Mouse (Mus musculus): Measurements from ENCODE around the gene Pmepa1. TPM values are rescaled to one million over a fixed set of nuclear protein-coding genes. Genes with fewer than 3 reads are reported as not detected.

Gene Pmepa1
- polyA plus RNA-seq, 1 experiment = 13.1 TPM

DNA sequence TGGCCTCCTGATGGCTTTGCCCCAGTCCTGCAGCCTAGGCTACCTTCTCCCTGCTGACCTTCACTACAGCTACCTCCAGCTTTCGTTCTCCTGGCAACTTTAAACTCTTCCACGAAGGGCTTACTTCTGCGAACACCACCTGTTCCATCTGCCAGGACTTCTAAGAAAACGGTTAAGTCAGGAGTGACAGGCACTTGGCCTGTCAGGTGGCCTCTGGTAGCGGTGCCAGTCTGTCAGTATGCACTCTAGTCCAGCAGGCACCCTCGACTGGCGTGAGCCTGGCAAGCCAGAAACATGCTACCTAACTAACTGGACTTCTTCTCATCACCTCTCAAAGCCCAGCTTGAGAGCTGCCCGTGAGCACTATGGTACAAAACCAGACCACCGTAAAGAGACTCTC, 32.7 kb downstream of the Pmepa1 start:
- Histone ChIP-seq H3K27me3 (ENCODE audit: control insufficient read depth, insufficient read depth, low read length) (no peaks in the 10 kb centered on the region), H3K4me3 (ENCODE audit: extremely low read depth, insufficient read depth, insufficient read length) (no peak overlapping the region), H3K4me1 (ENCODE audit: control insufficient read depth, insufficient read depth, insufficient read length) (no peaks in the 10 kb centered on the region; the same call in 1 of the 2 replicates), H3K36me3 (ENCODE audit: control insufficient read depth, insufficient read depth, low read length) (no peaks in the 10 kb centered on the region), H3K27ac (ENCODE audit: insufficient read depth, low read length) (no peak overlapping the region)
- 53% methylated on average over 9 of the region's 9 CpGs for WGBS
- DNase-seq (ENCODE audit: low read depth in 1 of 2, low spot score in 2 of 2) = no peak
- no peak for TF ChIP-seq POLR2A (IDR thresholded peaks at IDR 0.05; ENCODE audit: low read depth, low read length)

DNA sequence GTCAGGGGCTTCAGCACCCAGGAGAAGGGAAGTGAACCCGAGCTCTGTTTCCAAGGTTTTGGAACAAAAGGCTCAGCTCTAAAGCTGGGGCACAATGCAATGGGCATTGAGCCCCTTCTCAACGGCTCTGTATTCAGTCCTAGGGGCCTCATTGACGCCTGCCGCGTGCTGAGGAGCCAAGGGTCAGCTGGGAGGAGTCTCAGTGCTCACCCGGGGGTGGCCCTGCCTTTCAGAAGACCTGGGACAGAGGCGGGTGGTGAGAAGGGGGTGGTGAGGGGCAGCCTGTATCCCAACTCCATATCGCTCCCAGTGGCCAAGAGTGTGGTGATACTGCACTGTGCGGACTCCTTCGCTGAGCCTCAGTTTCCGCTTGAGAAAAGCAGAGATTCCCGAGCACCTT, 33.5 kb downstream of the Pmepa1 start:
- no peak overlapping the region for H3K4me3 ChIP-seq (ENCODE audit: extremely low read depth, insufficient read depth, insufficient read length)
- no peak overlapping the region for H3K27ac ChIP-seq (ENCODE audit: insufficient read depth, low read length)
- no peak for DNase-seq (ENCODE audit: low read depth in 1 of 2, low spot score in 2 of 2)
- no peaks in the 10 kb centered on the region for H3K27me3 ChIP-seq (ENCODE audit: control insufficient read depth, insufficient read depth, low read length)
- 86% methylated on average over 12 of the region's 12 CpGs for WGBS
- no peak for TF ChIP-seq POLR2A (IDR thresholded peaks at IDR 0.05; ENCODE audit: low read depth, low read length)
- TF ChIP-seq CTCF (IDR thresholded peaks at IDR 0.05; ENCODE audit: extremely low read depth, insufficient read depth, insufficient read length, insufficient replicate concordance) = no peak
- H3K4me1 ChIP-seq (ENCODE audit: control insufficient read depth, insufficient read depth, insufficient read length) = no peaks in the 10 kb centered on the region; the same call in 1 of the 2 replicates
- H3K36me3 ChIP-seq (ENCODE audit: control insufficient read depth, insufficient read depth, low read length) = no peaks in the 10 kb centered on the region

DNA sequence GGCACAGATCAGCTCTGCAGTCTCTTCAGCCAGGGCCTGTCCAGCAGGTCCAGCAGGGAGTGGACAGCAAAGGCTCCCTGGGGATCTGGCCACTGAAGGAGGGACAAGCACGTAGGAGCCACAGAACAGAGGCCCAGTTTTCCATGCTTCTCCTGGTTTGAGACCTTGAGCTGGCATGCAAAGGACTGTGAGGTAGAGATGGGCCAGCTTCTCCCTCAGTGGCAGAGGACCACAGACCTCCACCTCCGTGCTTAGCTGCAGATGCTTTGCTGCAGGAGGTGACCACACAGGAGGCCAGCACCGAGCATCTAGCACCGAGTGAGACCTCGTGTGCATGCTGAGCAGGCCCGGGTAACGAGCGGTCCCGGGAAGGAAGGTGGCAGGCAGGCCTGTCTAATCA, 35.6 kb downstream of the Pmepa1 start:
- H3K4me3 ChIP-seq (ENCODE audit: extremely low read depth, insufficient read depth, insufficient read length) = no peak overlapping the region
- DNase-seq (ENCODE audit: low read depth in 1 of 2, low spot score in 2 of 2) = no peak
- H3K27ac ChIP-seq (ENCODE audit: insufficient read depth, low read length) = no peak overlapping the region
- peaks cover 3% of the 10 kb centered on the region; the same call in 1 of the 2 replicates for H3K4me1 ChIP-seq (ENCODE audit: control insufficient read depth, insufficient read depth, insufficient read length)
- WGBS = 94% methylated on average over 9 of the region's 9 CpGs
- no peaks in the 10 kb centered on the region for H3K27me3 ChIP-seq (ENCODE audit: control insufficient read depth, insufficient read depth, low read length)
- TF ChIP-seq CTCF (IDR thresholded peaks at IDR 0.05; ENCODE audit: extremely low read depth, insufficient read depth, insufficient read length, insufficient replicate concordance) (no peak), POLR2A (IDR thresholded peaks at IDR 0.05; ENCODE audit: low read depth, low read length) (no peak)
- no peaks in the 10 kb centered on the region for H3K36me3 ChIP-seq (ENCODE audit: control insufficient read depth, insufficient read depth, low read length)

DNA sequence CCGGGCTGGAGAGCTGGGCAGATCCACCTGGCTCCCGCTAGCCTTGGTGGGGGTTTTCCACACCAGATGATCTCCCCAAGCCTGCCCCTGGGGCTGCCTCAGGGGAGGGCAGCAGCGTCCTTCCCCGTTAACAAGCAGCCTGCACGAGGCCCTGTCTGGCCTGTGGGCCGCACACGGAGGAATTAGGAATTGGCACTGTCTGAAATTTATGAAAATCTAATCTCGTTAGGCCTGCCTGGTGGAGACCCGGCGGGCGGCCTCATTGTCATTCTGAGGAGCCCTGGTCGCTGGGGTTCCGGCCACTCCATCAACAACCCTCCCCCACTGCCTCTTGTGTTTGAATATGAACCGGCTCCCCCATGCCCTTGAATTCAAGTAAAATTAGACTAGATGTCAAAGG, 37.8 kb downstream of the Pmepa1 start:
- H3K36me3 ChIP-seq (ENCODE audit: control insufficient read depth, insufficient read depth, low read length) = no peaks in the 10 kb centered on the region
- peaks cover 3% of the 10 kb centered on the region; the same call in 1 of the 2 replicates for H3K4me1 ChIP-seq (ENCODE audit: control insufficient read depth, insufficient read depth, insufficient read length)
- H3K4me3 ChIP-seq (ENCODE audit: extremely low read depth, insufficient read depth, insufficient read length) = no peak overlapping the region
- TF ChIP-seq CTCF (IDR thresholded peaks at IDR 0.05; ENCODE audit: extremely low read depth, insufficient read depth, insufficient read length, insufficient replicate concordance) = no peak
- no peak for TF ChIP-seq POLR2A (IDR thresholded peaks at IDR 0.05; ENCODE audit: low read depth, low read length)
- H3K27me3 ChIP-seq (ENCODE audit: control insufficient read depth, insufficient read depth, low read length) = no peaks in the 10 kb centered on the region
- no peak overlapping the region for H3K27ac ChIP-seq (ENCODE audit: insufficient read depth, low read length)
- 82% methylated on average over 14 of the region's 14 CpGs for WGBS
- DNase-seq (ENCODE audit: low read depth in 1 of 2, low spot score in 2 of 2) = no peak

DNA sequence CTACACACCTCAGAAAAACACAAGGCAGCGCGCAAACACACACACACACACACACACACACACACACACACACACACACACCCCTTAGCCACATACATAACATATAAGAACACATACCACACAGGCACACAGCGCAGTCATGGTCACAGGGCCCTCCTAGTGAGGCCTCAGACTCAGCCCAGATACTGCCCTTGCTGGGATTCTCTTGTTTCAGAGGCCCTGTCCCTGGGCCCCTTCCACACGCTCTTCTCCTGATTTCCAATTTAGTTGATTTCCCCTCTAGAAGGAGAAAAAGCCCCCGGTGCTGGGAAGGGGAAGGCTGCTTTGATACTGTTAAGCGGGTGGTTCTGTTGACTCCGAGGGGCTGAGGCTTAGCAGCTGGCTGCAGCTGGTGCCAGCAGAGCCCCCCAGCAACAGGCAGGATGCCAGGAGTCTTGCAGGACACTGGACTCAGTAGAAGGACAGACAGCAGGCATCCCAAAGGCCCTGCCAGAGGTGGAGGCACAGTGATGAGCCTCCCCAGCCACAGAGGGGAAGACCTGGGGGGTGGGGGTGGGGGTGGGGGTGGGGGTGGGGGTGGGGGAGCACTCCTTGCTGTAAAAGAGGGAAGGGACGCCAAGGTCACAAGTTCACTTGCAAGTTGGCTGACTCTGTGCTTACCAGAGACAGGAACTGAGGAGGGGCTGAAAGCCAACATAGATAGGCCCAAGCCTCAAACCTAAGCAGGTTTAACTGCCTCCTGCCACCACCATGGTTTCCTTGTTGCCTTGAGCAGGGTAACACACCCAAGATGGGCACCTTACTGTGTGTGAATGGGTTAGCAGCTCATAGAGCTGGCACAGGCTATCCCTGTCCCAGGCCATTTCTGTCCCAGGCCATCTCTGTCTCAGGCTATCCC, 40.6 kb downstream of the Pmepa1 start:
- TF ChIP-seq CTCF (IDR thresholded peaks at IDR 0.05; ENCODE audit: extremely low read depth, insufficient read depth, insufficient read length, insufficient replicate concordance) = no peak
- no peak for TF ChIP-seq POLR2A (IDR thresholded peaks at IDR 0.05; ENCODE audit: low read depth, low read length)
- 72% methylated on average over 8 of the region's 8 CpGs for WGBS
- Histone ChIP-seq H3K36me3 (ENCODE audit: control insufficient read depth, insufficient read depth, low read length) (no peaks in the 10 kb centered on the region), H3K27ac (ENCODE audit: insufficient read depth, low read length) (no peak overlapping the region), H3K27me3 (ENCODE audit: control insufficient read depth, insufficient read depth, low read length) (no peaks in the 10 kb centered on the region), H3K4me1 (ENCODE audit: control insufficient read depth, insufficient read depth, insufficient read length) (peaks cover 3% of the 10 kb centered on the region; the same call in 1 of the 2 replicates), H3K4me3 (ENCODE audit: extremely low read depth, insufficient read depth, insufficient read length) (no peak overlapping the region)
- no peak for DNase-seq (ENCODE audit: low read depth in 1 of 2, low spot score in 2 of 2)

DNA sequence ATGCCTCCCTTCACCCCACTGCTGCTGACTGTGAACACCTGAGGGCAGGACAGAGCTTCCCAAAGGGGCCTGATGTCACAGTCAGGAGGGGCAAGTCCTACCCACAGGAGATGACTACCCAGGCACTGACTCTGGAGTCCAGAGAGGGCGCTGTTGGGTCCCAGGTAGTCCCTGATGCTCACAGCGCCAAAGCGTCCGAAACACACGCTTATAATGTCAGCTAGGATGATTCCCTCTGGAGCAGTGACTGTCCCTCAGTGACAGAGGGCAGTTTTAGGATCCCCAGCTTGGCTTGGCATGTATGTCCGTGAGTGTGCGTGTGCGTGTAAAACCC, 43.6 kb downstream of the Pmepa1 start:
- no peaks in the 10 kb centered on the region for H3K36me3 ChIP-seq (ENCODE audit: control insufficient read depth, insufficient read depth, low read length)
- DNase-seq (ENCODE audit: low read depth in 1 of 2, low spot score in 2 of 2) = no peak
- peaks cover 3% of the 10 kb centered on the region; the same call in 1 of the 2 replicates for H3K4me1 ChIP-seq (ENCODE audit: control insufficient read depth, insufficient read depth, insufficient read length)
- no peak overlapping the region for H3K4me3 ChIP-seq (ENCODE audit: extremely low read depth, insufficient read depth, insufficient read length)
- 91% methylated on average over 8 of the region's 8 CpGs for WGBS
- TF ChIP-seq CTCF (IDR thresholded peaks at IDR 0.05; ENCODE audit: extremely low read depth, insufficient read depth, insufficient read length, insufficient replicate concordance) = no peak
- TF ChIP-seq POLR2A (IDR thresholded peaks at IDR 0.05; ENCODE audit: low read depth, low read length) = no peak
- H3K27ac ChIP-seq (ENCODE audit: insufficient read depth, low read length) = no peak overlapping the region
- H3K27me3 ChIP-seq (ENCODE audit: control insufficient read depth, insufficient read depth, low read length) = no peaks in the 10 kb centered on the region
